Mouse (Mus musculus): ENCODE results near the gene Fgfr2.

Gene Fgfr2

GRCm38 (mm10) chr7:130219844-130220243 is 2903.3 kb downstream of the Fgfr2 start:
- no peak for DNase-seq

DNA sequence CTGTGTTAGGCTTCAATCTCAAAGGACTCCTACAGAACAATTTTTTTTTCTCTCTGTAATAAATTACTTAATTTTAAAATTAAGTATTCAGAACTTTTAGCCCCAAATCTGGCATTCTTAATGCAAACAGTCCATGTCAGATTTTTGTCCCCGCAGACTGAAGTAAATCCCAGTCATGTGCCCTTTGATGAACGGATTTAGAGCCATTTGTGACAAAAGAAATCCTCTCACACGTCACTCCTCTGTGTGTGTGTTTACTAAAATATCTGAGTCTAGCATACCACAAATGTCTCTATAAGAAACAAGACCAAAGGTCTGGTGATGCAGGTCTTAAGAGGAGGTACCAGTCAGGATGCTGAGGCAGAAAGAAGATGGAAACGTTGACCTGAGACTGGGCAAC is 2906.9 kb downstream of the Fgfr2 start:
- no peak for DNase-seq

- DNase-seq = peak; percentile 9
These were observed 2907.6 kb downstream of the Fgfr2 start for GRCm38 (mm10) chr7:130215348-130216252.

- DNase-seq = no peak
These were observed 2910.0 kb downstream of the Fgfr2 start for GRCm38 (mm10) chr7:130213156-130213555.

- no peak for DNase-seq
These were observed 2911.7 kb downstream of the Fgfr2 start for GRCm38 (mm10) chr7:130211411-130211810.

- no peak for DNase-seq
These were observed 2914.5 kb downstream of the Fgfr2 start for GRCm38 (mm10) chr7:130208601-130209000.

GRCm38 (mm10) chr7:130206181-130206582 is 2917.0 kb downstream of the Fgfr2 start:
- no peak for DNase-seq

- no peak for DNase-seq
These were observed 2918.0 kb downstream of the Fgfr2 start for GRCm38 (mm10) chr7:130205140-130205539.

GRCm38 (mm10) chr7:130201020-130201419 is 2922.1 kb downstream of the Fgfr2 start:
- no peak for DNase-seq

DNA sequence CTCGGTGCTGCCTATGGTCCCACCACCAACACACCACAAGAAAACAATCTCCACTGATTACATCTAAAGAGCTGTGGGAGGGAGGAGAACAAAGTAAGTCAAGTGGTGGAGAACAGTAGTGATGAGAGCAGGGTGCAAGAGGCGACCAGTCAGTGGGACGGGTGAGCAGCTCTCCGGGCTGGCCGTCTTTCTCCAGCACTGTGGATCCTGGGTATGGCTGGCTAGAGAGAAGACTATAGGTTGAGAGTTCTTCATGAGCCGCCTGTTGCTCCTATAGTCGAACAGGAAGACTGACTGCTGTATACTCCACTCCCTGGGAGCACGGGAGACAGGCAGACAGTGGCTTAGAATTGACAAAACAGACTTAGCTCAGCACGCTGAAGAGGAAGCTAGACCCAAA is 2923.2 kb downstream of the Fgfr2 start:
- DNase-seq = no peak

DNA sequence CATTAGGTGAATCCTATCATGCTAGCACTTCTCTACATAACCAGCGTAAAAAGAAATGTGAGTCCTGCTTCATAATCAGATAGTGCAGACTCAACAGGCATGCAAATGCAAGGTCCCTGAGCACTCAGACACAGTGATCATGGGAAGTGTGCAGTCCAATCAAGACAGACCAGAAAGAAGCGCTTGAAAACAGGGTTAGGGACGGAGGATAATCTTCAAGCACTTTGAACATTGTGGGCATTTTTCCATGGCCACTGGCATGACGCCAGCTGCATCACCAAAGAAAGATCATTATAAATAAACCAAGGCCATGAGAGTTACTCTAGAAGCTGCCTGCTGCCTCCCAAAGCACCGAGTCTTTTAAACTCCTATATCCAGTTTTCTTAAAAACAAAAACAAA is 2923.8 kb downstream of the Fgfr2 start:
- no peak for DNase-seq

GRCm38 (mm10) chr7:130195081-130195480 is 2928.1 kb downstream of the Fgfr2 start:
- DNase-seq = no peak

DNA sequence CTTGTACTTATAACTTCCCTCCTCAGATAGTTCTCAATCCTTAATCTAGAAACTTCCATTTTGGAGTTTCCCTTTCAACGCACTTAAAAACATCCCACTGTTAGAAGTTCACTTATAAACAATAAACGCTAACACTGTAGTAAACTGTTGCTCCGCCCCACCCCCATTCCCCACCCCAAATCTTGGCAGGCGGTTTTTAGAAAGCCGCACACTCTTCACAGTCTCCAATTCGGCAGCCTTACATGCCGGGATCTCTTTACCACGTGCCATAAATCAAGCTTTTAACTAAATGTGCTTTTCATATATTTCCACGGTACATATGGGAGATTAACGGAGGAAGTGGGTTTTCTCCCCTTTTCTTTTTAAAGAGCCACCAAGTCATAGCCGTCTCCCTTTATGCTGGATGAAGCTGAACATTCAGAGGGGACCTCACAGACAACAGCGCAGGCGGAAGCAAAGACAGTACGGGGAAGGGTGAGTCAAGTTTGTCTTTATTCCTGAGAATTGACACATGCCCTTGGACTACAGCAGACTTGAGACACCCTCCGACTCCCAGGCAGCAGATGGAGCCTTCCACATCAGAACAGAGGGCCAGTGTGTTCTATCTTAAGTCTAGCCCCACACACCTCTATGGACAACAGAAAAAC is 2932.7 kb downstream of the Fgfr2 start:
- no peak for DNase-seq

DNA sequence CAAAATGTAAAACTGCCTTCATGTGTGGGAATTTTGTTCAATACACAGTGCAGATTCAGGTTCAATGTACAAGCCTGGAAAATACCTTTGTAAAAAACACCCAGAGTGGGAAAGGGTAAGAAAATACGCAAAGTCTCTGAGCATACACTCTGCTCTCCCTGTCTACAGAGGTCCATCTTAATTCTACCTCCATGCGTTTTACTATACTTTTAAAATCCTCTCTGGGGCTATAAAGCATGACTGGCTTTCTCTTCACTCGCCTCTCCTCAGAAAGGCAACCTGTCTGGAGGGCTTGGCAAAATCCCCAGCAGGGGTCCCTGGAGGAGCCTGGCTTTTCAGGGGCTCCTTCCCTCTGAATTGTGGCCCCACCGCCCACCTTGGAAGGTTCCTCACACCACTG is 2933.2 kb downstream of the Fgfr2 start:
- DNase-seq = no peak

- no peak for DNase-seq
These were observed 2935.0 kb downstream of the Fgfr2 start for GRCm38 (mm10) chr7:130188108-130188507.

DNA sequence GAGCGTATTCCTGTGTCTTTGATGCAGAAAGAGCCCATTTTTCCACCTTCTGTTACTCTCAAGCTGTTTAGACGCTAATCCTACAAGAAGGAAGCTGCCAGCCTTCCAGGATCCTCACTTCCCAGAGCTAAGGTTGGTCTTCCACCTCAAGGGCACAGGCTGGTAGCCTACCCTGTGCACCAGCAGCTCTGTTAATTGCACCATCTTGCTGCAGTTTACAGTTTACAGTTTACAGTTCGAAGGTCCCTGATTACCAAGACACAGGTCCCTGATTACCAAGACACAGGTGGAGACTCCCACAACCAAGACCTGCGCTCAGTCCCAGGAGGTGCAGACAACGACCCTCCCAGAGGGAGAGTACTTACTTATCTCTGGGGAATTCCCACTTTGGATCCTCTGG is 2938.3 kb downstream of the Fgfr2 start:
- DNase-seq = no peak

GRCm38 (mm10) chr7:130183960-130184359 is 2939.2 kb downstream of the Fgfr2 start:
- DNase-seq = no peak

DNA sequence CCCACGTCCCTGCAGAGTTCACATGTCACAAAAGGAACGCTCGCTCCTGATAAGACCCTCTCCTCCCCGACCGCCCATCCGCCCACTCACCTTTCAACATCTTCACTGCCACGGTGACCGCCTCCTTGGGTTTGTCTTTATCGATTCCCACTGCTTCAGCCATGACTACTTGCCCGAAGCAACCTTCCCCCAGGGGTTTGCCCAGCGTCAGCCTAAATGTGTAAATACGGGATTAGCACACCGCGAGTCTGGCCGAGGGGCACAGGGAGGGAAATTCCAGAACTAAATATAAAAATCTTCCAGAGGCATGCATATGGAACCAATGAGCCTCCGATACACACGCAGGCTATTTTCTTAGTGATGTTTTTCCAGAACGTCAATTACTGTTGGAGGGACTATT is 2940.6 kb downstream of the Fgfr2 start:
- no peak for DNase-seq

- DNase-seq = no peak
These were observed 2944.2 kb downstream of the Fgfr2 start for GRCm38 (mm10) chr7:130178991-130179390.

DNA sequence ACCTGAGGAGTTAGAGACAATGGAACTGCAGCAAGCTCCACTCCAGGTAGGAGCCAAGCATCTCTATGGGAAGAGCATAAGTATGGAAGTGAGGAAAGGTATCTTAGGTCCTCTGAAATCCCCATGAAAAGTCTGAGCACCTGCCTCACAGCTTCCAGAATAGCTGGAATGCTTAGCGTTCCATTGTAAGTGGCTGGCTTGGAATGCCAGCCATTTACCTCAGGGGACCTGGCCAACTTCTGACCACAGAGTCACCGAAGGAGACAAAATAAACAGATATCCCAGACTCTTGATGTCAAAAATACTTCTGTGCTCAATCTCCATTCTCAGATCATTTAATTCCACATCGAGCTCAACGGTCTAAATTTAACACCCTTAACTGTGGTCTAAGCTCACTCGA is 2946.1 kb downstream of the Fgfr2 start:
- DNase-seq = no peak

DNA sequence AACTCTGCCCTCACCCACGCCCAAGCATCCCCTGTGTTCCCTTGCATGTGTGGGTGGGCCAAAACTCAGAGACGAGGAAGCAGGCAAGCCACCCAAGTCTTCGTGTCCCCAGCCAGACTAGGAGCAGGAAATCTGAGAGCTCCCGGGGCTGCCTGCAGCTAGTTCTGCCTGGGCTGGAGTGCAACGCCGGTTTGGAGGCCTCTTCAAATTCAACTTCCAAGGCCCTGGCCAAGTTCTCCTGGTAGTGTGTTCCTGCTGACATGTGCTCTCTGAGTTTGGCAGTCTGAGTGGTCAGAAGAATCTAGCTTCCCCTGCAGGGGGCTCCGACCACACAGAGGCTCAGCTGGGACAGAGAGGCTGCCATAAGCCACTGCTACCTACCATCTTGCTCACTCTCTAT is 2948.6 kb downstream of the Fgfr2 start:
- DNase-seq = no peak

GRCm38 (mm10) chr7:130173914-130174313 is 2949.2 kb downstream of the Fgfr2 start:
- DNase-seq = no peak

- DNase-seq = no peak
These were observed 2953.0 kb downstream of the Fgfr2 start for GRCm38 (mm10) chr7:130170144-130170543.

DNA sequence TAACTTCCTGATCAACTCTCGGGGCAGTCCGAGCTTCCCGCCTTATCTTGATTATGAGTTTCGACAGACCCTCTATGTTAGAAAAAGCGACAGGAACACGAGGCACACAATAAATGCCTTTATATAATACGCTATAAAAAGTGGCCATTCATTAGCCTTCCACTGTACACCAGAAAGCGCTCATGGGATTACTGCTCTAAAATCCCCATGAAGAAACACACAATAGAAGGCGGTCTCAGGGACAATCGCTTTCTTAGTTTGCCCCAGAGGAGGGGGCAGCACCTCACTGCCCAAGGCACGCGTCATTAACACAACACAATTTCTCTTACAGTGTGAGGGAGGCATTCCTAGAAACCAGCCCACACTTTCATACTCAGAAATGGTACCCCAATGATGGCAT is 2954.9 kb downstream of the Fgfr2 start:
- no peak for DNase-seq

Measured in cerebellum, adult 11 months (tissue).